Mouse (Mus musculus) kidney, adult 2 months (tissue): ENCODE measurements around the gene Fam208a.

ENCODE experiments used
- CTCF ChIP-seq: fragments of 200-500 bp; conservative IDR thresholded peaks from 2 replicates; pipeline ENCODE4 v1.5.1; 2011; ENCODE audit warnings: low read depth, mild to moderate bottlenecking, control low read depth, low read length, moderate library complexity, mixed read lengths; ENCODE audit not compliant: insufficient read depth, insufficient read length
- POLR2A ChIP-seq: fragments of 200-500 bp; IDR thresholded peaks from one replicate; pipeline ENCODE4 v1.6.1; 2011; ENCODE audit warnings: low read depth, low read length, control low read depth

DNA sequence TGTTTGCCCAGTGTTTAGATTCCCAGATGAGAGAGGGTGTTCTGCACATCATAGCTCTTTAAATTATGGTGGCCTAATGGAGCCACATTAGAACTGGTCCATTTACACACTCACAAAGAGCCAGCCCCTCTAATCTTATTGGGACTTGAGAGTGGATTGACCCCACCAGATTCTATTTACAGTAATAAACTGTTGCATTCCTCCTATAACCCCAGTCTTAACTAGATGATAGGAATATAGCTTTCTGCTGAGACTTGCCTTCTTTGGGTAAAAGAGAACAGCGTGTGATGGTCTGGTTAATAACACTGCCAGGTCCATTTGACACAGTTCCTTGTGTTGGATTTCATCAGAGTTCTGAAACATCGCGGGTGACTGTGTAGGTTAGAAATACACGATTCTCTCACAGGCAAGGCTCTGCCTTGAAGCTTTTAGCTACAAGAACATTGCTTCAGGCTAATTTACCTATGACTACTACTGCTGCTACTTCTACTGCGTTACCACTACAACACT lies 45.3 kb upstream of the Fam208a start:
- no peak for TF ChIP-seq POLR2A
- no peak for TF ChIP-seq CTCF
